In the genomic region with DNA sequence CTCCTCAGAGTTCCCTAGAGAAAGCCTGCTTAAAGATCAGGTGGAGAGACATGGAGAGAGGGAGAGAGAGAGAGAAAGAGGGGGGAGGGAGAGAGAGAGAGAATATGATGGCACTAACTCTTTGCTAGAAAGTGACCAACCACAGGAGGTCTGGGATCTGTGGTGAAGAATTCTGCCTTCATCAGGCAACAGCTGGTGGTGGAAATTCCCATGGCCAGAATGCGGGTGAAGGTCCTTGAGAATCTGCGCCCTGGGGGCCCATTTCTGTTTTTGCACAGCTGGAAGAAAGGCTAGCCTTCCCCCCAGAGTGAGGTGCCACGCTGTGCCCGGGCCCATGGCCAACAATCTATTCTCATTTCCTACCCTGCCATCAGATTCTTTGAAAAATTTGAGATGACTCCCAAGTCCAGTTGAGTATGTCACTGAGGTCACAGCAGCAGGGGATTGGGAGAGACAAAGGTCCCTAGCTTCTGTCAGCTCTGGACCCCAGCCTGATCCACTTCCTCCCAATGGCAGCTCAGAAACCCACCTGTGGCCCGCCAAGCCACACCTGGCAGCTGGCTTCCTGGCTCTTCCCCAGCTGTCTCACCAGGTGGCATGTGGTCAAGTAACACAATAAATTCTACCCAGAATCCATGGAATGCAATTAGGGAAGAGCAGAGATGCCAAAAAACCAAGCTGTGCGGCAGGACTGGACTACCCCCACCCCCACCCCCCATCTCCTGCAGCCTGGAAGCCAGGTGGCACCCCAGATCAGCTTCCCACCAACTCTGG, we compare ENCODE assay signal across 8 mouse cellular contexts. TPM values are rescaled to one million over a fixed set of nuclear protein-coding genes. Genes with fewer than 3 reads are reported as not detected.
DNase-seq lines count a peak whose midpoint lies in the region; ATAC-seq and TF ChIP-seq lines count a peak whose summit lies in the region.
"Had no signal": no experiment of that assay in that cellular context is flagged by ENCODE, and none has a peak within 500 bp of the region (broad histone marks: within the 10 kb centered on the region; RNA-seq: fewer than 3 reads in every experiment).

No protein-coding gene starts in this region.

- peak; percentile 13 for DNase-seq in layer of hippocampus, adult 9-11 months
- DNase-seq in layer of hippocampus, adult 11-12 months (ENCODE audit: low spot score), result no peak
- DNase-seq in B cell, adult 2 months, result no peak
- DNase-seq in heart, postnatal 36 days, result no peak

- 0 out of 2 replicates have a peak overlapping the region, but pooled peaks have one; percentile 10 for H3K4me3 ChIP-seq in E14TG2a.4 (replicated peaks; ENCODE audit: low read length)
- no peak overlapping the region for H3K4me3 ChIP-seq in forebrain, embryonic 16.5 days (replicated peaks; ENCODE audit: low read length)

- intact Hi-C loops in heart, postnatal 36 days (cut with DNase I), result loop anchor here (1.0 to 5.0 kb wide), 5 partner anchors 48 to 382 kb away; no protein-coding TSS in a partner anchor

- 0 out of 2 replicates have a peak, but pooled peaks have one; percentile 23 for ATAC-seq in cerebellum, adult (ENCODE audit: insufficient number of reproducible peaks, low FRiP score, low TSS enrichment)
- ATAC-seq in forebrain, embryonic 16.5 days, result 0 out of 2 replicates have a peak, but pooled peaks have one; percentile 4

- peaks cover 96% of the 10 kb centered on the region for H3K4me1 ChIP-seq in E14TG2a.4 (replicated peaks; ENCODE audit: low read depth, low read length)
- H3K4me1 ChIP-seq in forebrain, embryonic 16.5 days (replicated peaks; ENCODE audit: control insufficient read depth, insufficient read depth, low read length), result peaks cover 11% of the 10 kb centered on the region

- peaks cover 49% of the 10 kb centered on the region for H3K36me3 ChIP-seq in E14TG2a.4 (ENCODE audit: insufficient read depth, low read length)
- H3K36me3 ChIP-seq in forebrain, embryonic 16.5 days (ENCODE audit: control insufficient read depth, insufficient read depth), result no peaks in the 10 kb centered on the region

- no peak for TF ChIP-seq CTCF in E14TG2a.4 (conservative IDR thresholded peaks at IDR 0.05; ENCODE audit: low read length)

- no peak overlapping the region for H3K9ac ChIP-seq in forebrain, embryonic 16.5 days (replicated peaks; ENCODE audit: low read depth, low read length)

- no peaks in the 10 kb centered on the region for H3K9me3 ChIP-seq in E14TG2a.4 (ENCODE audit: low read length)
- H3K9me3 ChIP-seq in forebrain, embryonic 16.5 days (ENCODE audit: control insufficient read depth, low read length), result no peaks in the 10 kb centered on the region

- H3K27me3 ChIP-seq in E14TG2a.4 (ENCODE audit: insufficient read depth, low read length), result no peaks in the 10 kb centered on the region
- no peaks in the 10 kb centered on the region for H3K27me3 ChIP-seq in forebrain, embryonic 16.5 days (replicated peaks; ENCODE audit: control insufficient read depth, insufficient read depth, low read length)

- H3K27ac ChIP-seq in forebrain, embryonic 16.5 days (ENCODE audit: low read length), result no peak overlapping the region

- WGBS in forebrain, embryonic 16.5 days, result 67% methylated on average over 6 of the region's 6 CpGs

- H3K4me2 ChIP-seq in forebrain, embryonic 16.5 days (ENCODE audit: low read length), result no peak overlapping the region

RNA-seq across cellular contexts. Expression of gene Col18a1, which starts 36.5 kb away (rescaled TPM):
- polyA plus RNA-seq in forebrain, embryonic 16.5 days (2015; fragmentation: Nextera tagmentation; extraction: Ambion mirVana), result 21.7 and 26.2 TPM in 2 replicates
- 10 to 100 TPM; 11.4 to 12.0 TPM for total RNA-seq in heart, postnatal 36 days (2021)
- total RNA-seq: neutrophil, adult 5-6 weeks had no signal
